Mouse (Mus musculus) neural tube, embryonic 11.5 days (tissue): Measurements from ENCODE around the gene Pxn. TPM values are rescaled to one million over a fixed set of nuclear protein-coding genes. Genes with fewer than 3 reads are reported as not detected.
"Not testable (repeated sequence)": the region's sequence is repeated elsewhere in the genome, so short reads cannot be mapped to it uniquely, and the experiment has no call there.

Experiments used
- ATAC-seq: fragments of 200-750 bp; cut with Nextera tagmentation; 2 replicates; pipeline ENCODE4 v1.8.0; 2017; ENCODE audit warnings: moderate number of reproducible peaks, mild to moderate bottlenecking, moderate TSS enrichment, moderate library complexity; ENCODE audit not compliant: insufficient read depth, low FRiP score, low TSS enrichment
- DNase-seq: peaks from one replicate; pipeline ENCODE4 v3.0.0-alpha.2; 2015; ENCODE audit warnings: low spot score
- H3K27ac ChIP-seq: fragments of 300-500 bp; sonication (generic); 2 replicates; pipeline ENCODE4 v1.5.1; 2014; ENCODE audit warnings: low read depth, mild to moderate bottlenecking, low read length
- H3K27me3 ChIP-seq: fragments of 300-500 bp; sonication (generic); 2 replicates; pipeline ENCODE4 v1.6.1; 2014; ENCODE audit warnings: mild to moderate bottlenecking, low read length, mixed read lengths; ENCODE audit not compliant: control insufficient read depth, insufficient read depth
- H3K36me3 ChIP-seq: fragments of 300-500 bp; sonication (generic); 2 replicates; pipeline ENCODE4 v1.6.1; 2014; ENCODE audit warnings: mild to moderate bottlenecking, low read length, moderate library complexity, mixed read lengths; ENCODE audit not compliant: control insufficient read depth, insufficient read depth
- H3K4me1 ChIP-seq: fragments of 300-500 bp; sonication (generic); 2 replicates; pipeline ENCODE4 v1.6.1; 2014; ENCODE audit warnings: low read length, mixed read lengths; ENCODE audit not compliant: control insufficient read depth, insufficient read depth
- H3K4me2 ChIP-seq: fragments of 300-500 bp; sonication (generic); 2 replicates; pipeline ENCODE4 v1.6.1; 2014; ENCODE audit warnings: low read depth, mild to moderate bottlenecking, moderate library complexity
- H3K4me3 ChIP-seq: fragments of 300-500 bp; sonication (generic); 2 replicates; pipeline ENCODE4 v1.5.1; 2014; ENCODE audit warnings: low read depth, low read length
- H3K9ac ChIP-seq: fragments of 300-500 bp; sonication (generic); 2 replicates; pipeline ENCODE4 v1.6.1; 2014; ENCODE audit warnings: mild to moderate bottlenecking, low read length
- H3K9me3 ChIP-seq: fragments of 300-500 bp; sonication (generic); 2 replicates; pipeline ENCODE4 v1.6.1; 2016; ENCODE audit warnings: low read length; ENCODE audit not compliant: control insufficient read depth
- WGBS: fragments of 180-500 bp; shearing (Covaris S2); extraction: QIAGEN DNeasy Blood & Tissue Kit; methylation state at CpG from one replicate; pipeline ENCODE4 v1.1.7; 2014; 5-methylcytosine and 5-hydroxymethylcytosine counted together
- polyA plus RNA-seq: library from polyadenylated mRNA; unstranded; fragments of >200 nt; fragmentation: Nextera tagmentation; extraction: Ambion mirVana; gene quantifications from 2 replicates; pipeline ENCODE4 v1.2.1, GENCODE M21; 2014

The Pxn gene
- polyA plus RNA-seq, 1 experiment from 2014 or later = 13.3 TPM

GRCm38 (mm10) chr5:115489699-115490637 is 16.5 kb upstream of the Pxn start:
- Histone ChIP-seq H3K9ac (peak overlapping the region; percentile 84), H3K36me3 (no peaks in the 10 kb centered on the region), H3K27ac (peak overlapping the region; percentile 100), H3K4me3 (peak overlapping the region; percentile 26), H3K9me3 (no peaks in the 10 kb centered on the region), H3K27me3 (no peaks in the 10 kb centered on the region), H3K4me2 (peak overlapping the region; percentile 64), H3K4me1 (peaks cover 8% of the 10 kb centered on the region)
- peak; percentile 79 for ATAC-seq
- under 1% methylated on average over 50 of the region's 50 CpGs for WGBS
- peak; percentile 92 for DNase-seq

GRCm38 (mm10) chr5:115490638-115491000 is 15.9 kb upstream of the Pxn start:
- Histone ChIP-seq H3K9me3 (no peaks in the 10 kb centered on the region), H3K4me2 (no peak overlapping the region), H3K4me3 (no peak overlapping the region), H3K27me3 (no peaks in the 10 kb centered on the region), H3K9ac (no peak overlapping the region), H3K27ac (no peak overlapping the region), H3K36me3 (no peaks in the 10 kb centered on the region), H3K4me1 (peaks cover 8% of the 10 kb centered on the region)
- ATAC-seq (no peak), DNase-seq (peak; percentile 31)
- WGBS = 14% methylated on average over 8 of the region's 8 CpGs

- no peak for ATAC-seq
- no peaks in the 10 kb centered on the region for H3K9me3 ChIP-seq
- no peaks in the 10 kb centered on the region for H3K36me3 ChIP-seq
- no peak overlapping the region for H3K4me2 ChIP-seq
- 36% methylated on average over 5 of the region's 5 CpGs for WGBS
- no peak overlapping the region for H3K9ac ChIP-seq
- no peaks in the 10 kb centered on the region for H3K27me3 ChIP-seq
- DNase-seq = no peak
- no peak overlapping the region for H3K27ac ChIP-seq
- peaks cover 8% of the 10 kb centered on the region for H3K4me1 ChIP-seq
- no peak overlapping the region for H3K4me3 ChIP-seq
These were observed 15.4 kb upstream of the Pxn start for GRCm38 (mm10) chr5:115491076-115491475.

GRCm38 (mm10) chr5:115491771-115492322 is 14.6 kb upstream of the Pxn start:
- DNase-seq (peak; percentile 52), ATAC-seq (no peak)
- 5% methylated on average over 28 of the region's 28 CpGs for WGBS

GRCm38 (mm10) chr5:115492711-115493335 is 13.7 kb upstream of the Pxn start:
- Histone ChIP-seq H3K9me3 (no peaks in the 10 kb centered on the region), H3K9ac (no peak overlapping the region), H3K4me2 (no peak overlapping the region), H3K27ac (no peak overlapping the region), H3K4me1 (peaks cover 8% of the 10 kb centered on the region), H3K4me3 (no peak overlapping the region), H3K36me3 (no peaks in the 10 kb centered on the region), H3K27me3 (no peaks in the 10 kb centered on the region)
- DNase-seq = no peak
- ATAC-seq = no peak
- WGBS = 79% methylated on average over 6 of the region's 6 CpGs

More at GRCm38 (mm10) chr5:115491771-115492322, 14.6 kb upstream of the Pxn start:
- no peak overlapping the region for H3K27ac ChIP-seq
- H3K4me2 ChIP-seq = peak overlapping the region; percentile 36
- no peaks in the 10 kb centered on the region for H3K36me3 ChIP-seq
- H3K9ac ChIP-seq = peak overlapping the region; percentile 22; the same call in 1 of the 2 replicates
- H3K4me1 ChIP-seq = peaks cover 8% of the 10 kb centered on the region
- no peaks in the 10 kb centered on the region for H3K27me3 ChIP-seq
- no peaks in the 10 kb centered on the region for H3K9me3 ChIP-seq
- H3K4me3 ChIP-seq = no peak overlapping the region

- Histone ChIP-seq H3K36me3 (no peaks in the 10 kb centered on the region), H3K4me1 (peaks cover 8% of the 10 kb centered on the region), H3K9ac (no peak overlapping the region), H3K27me3 (no peaks in the 10 kb centered on the region), H3K9me3 (no peaks in the 10 kb centered on the region), H3K27ac (no peak overlapping the region), H3K4me3 (no peak overlapping the region), H3K4me2 (no peak overlapping the region)
- 68% methylated on average over 5 of the region's 5 CpGs for WGBS
- ATAC-seq = no peak
- DNase-seq = no peak
These were observed 13.0 kb upstream of the Pxn start for GRCm38 (mm10) chr5:115493441-115493840.

GRCm38 (mm10) chr5:115495618-115496017 is 10.9 kb upstream of the Pxn start:
- DNase-seq, H3K4me2 ChIP-seq, ATAC-seq, H3K27me3 ChIP-seq, H3K9ac ChIP-seq, H3K27ac ChIP-seq, H3K4me3 ChIP-seq, H3K9me3 ChIP-seq, H3K36me3 ChIP-seq, H3K4me1 ChIP-seq: not testable (repeated sequence)
- 83% methylated on average over 3 of the region's 3 CpGs for WGBS

- DNase-seq = no peak
- 78% methylated on average over 7 of the region's 7 CpGs for WGBS
These were observed 9.4 kb upstream of the Pxn start for GRCm38 (mm10) chr5:115497033-115497432.

More at GRCm38 (mm10) chr5:115497033-115497432, 9.4 kb upstream of the Pxn start:
- Histone ChIP-seq H3K36me3 (no peaks in the 10 kb centered on the region), H3K9ac (no peak overlapping the region), H3K9me3 (no peaks in the 10 kb centered on the region), H3K27ac (no peak overlapping the region), H3K4me3 (no peak overlapping the region), H3K4me1 (peaks cover under 1% of the 10 kb centered on the region; the same call in 1 of the 2 replicates), H3K27me3 (no peaks in the 10 kb centered on the region), H3K4me2 (no peak overlapping the region)
- no peak for ATAC-seq
